ENCODE assay signal across 29 mouse cellular contexts in genomic region chr17:83764538-83764937, GRCm38 (mm10). TPM values are rescaled to one million over a fixed set of nuclear protein-coding genes. Genes with fewer than 3 reads are reported as not detected.
DNase-seq lines count a peak whose midpoint lies in the region; ATAC-seq and TF ChIP-seq lines count a peak whose summit lies in the region.
"Had no signal": no experiment of that assay in that cellular context is flagged by ENCODE, and none has a peak within 500 bp of the region (broad histone marks: within the 10 kb centered on the region; RNA-seq: fewer than 3 reads in every experiment).

No protein-coding gene starts in this region.

- no peaks in the 10 kb centered on the region for H3K27me3 ChIP-seq in spleen, adult 2 months (ENCODE audit: control insufficient read depth, insufficient read depth, low read length)
- H3K27me3 ChIP-seq in CH12.LX (replicated peaks), result no peaks in the 10 kb centered on the region
- no peaks in the 10 kb centered on the region for H3K27me3 ChIP-seq in liver, postnatal 0 days (ENCODE audit: insufficient read depth, low read length)
- H3K27me3 ChIP-seq: embryonic facial prominence, embryonic 13.5 days; forebrain, embryonic 12.5 days; forebrain, embryonic 15.5 days; heart, embryonic 13.5 days; hindbrain, embryonic 15.5 days had no signal

- no peak for TF ChIP-seq RAD21 in CH12.LX (IDR thresholded peaks at IDR 0.05; ENCODE audit: low read depth, low read length)

- H3K27ac ChIP-seq in spleen, adult 2 months (ENCODE audit: insufficient read depth, low read length), result peak overlapping the region; percentile 64
- H3K27ac ChIP-seq in CH12.LX (ENCODE audit: insufficient read depth, low read depth), result no peak overlapping the region
- H3K27ac ChIP-seq in liver, postnatal 0 days (ENCODE audit: low read depth), result no peak overlapping the region
- H3K27ac ChIP-seq: embryonic facial prominence, embryonic 10.5 days; embryonic facial prominence, embryonic 13.5 days; forebrain, embryonic 12.5 days; forebrain, embryonic 15.5 days; heart, adult 2 months; heart, embryonic 10.5 days; heart, embryonic 13.5 days; hindbrain, embryonic 15.5 days had no signal

- DNase-seq in spleen, adult 2 months (ENCODE audit: low read depth in 1 of 2, low spot score in 2 of 2), result peak in 1 of 2 experiments; percentile 27
- DNase-seq in spleen, postnatal 14 days (ENCODE audit: low spot score in 2 of 2), result no peak
- DNase-seq in CH12.LX (ENCODE audit: extremely low read depth), result peak; percentile 68
- DNase-seq in testis, postnatal 14 days (ENCODE audit: low spot score), result no peak
- no peak for DNase-seq in liver, postnatal 0 days
- DNase-seq: adrenal gland, postnatal 10 days; adrenal gland, postnatal 36 days; cerebellum, adult 11 months; cerebellum, adult 2 months; cerebellum, adult 9-11 months; cerebellum, postnatal 25 days; embryo, embryonic 11 days; gastrocnemius, postnatal 10 days; gastrocnemius, postnatal 36 days; heart, adult 2 months; heart, postnatal 14 days; heart, postnatal 4 days had no signal

- H3K9ac ChIP-seq in CH12.LX (ENCODE audit: insufficient read depth, low read depth), result no peak overlapping the region
- no peak overlapping the region for H3K9ac ChIP-seq in liver, postnatal 0 days (replicated peaks)
- H3K9ac ChIP-seq: embryonic facial prominence, embryonic 13.5 days; forebrain, embryonic 12.5 days; forebrain, embryonic 15.5 days; heart, embryonic 13.5 days; hindbrain, embryonic 15.5 days had no signal

- 0 out of 2 replicates have a peak, but pooled peaks have one; percentile 25 for TF ChIP-seq EP300 in CH12.LX (IDR thresholded peaks at IDR 0.05; ENCODE audit: low read length)
- no peak for TF ChIP-seq EP300 in liver, postnatal 0 days (IDR thresholded peaks at IDR 0.05; ENCODE audit: low read depth)

- H3K4me3 ChIP-seq in spleen, adult 2 months (ENCODE audit: extremely low read depth, insufficient read depth, insufficient read length), result no peak overlapping the region
- no peak overlapping the region for H3K4me3 ChIP-seq in CH12.LX (replicated peaks in 1 of 3; ENCODE audit: low read depth in 2 of 3, low read length in 2 of 3, poor library complexity in 1 of 3)
- no peak overlapping the region for H3K4me3 ChIP-seq in liver, postnatal 0 days (ENCODE audit: low read depth, low read length)
- H3K4me3 ChIP-seq: embryonic facial prominence, embryonic 10.5 days; embryonic facial prominence, embryonic 13.5 days; erythroblast, embryonic 14.5 days; forebrain, embryonic 12.5 days; forebrain, embryonic 15.5 days; heart, adult 2 months; heart, embryonic 10.5 days; heart, embryonic 13.5 days; hindbrain, embryonic 15.5 days had no signal

- no peak overlapping the region; the same call in 1 of the 2 replicates for H3K4me2 ChIP-seq in CH12.LX (ENCODE audit: insufficient read depth, low read depth, poor library complexity, severe bottlenecking)
- H3K4me2 ChIP-seq in liver, postnatal 0 days (ENCODE audit: low read depth, low read length), result no peak overlapping the region
- H3K4me2 ChIP-seq: embryonic facial prominence, embryonic 13.5 days; forebrain, embryonic 12.5 days; forebrain, embryonic 15.5 days; heart, embryonic 13.5 days; hindbrain, embryonic 15.5 days had no signal

- no peak for TF ChIP-seq CTCF in spleen, adult 2 months (IDR thresholded peaks at IDR 0.05; ENCODE audit: extremely low read depth, insufficient read depth, insufficient read length, insufficient replicate concordance)
- no peak for TF ChIP-seq CTCF in CH12.LX (conservative IDR thresholded peaks at IDR 0.05 in 1 of 2, IDR thresholded peaks at IDR 0.05 in 1 of 2; ENCODE audit: low read depth in 2 of 2, low read length in 2 of 2)
- no peak for TF ChIP-seq CTCF in liver, postnatal 0 days (IDR thresholded peaks at IDR 0.05; ENCODE audit: low read depth)

- no peaks in the 10 kb centered on the region for H3K79me2 ChIP-seq in CH12.LX (replicated peaks; ENCODE audit: control insufficient read depth, extremely low read depth, insufficient read depth, poor library complexity, severe bottlenecking)

- in situ Hi-C loops in CH12.LX (cut with MboI; ENCODE audit: low pct_ligation_motif_present, low pct_unique_long_range_greater_than_20kb, low sequenced_read_pairs), result no loop called here

- WGBS in spleen, adult 2 months, result 27% methylated on average over 4 of the region's 4 CpGs
- WGBS in liver, postnatal 0 days (ENCODE audit: insufficient replicate concordance), result 46% methylated on average over 4 of the region's 4 CpGs

- ATAC-seq in granulocyte monocyte progenitor cell, adult 5-6 weeks (replicated peaks; ENCODE audit: poor library complexity, severe bottlenecking), result peak; percentile 78
- peak; percentile 61 for ATAC-seq in neutrophil, adult 5-6 weeks (ENCODE audit: extremely low read depth, insufficient number of reproducible peaks, low FRiP score, poor library complexity, severe bottlenecking)
- no peak for ATAC-seq in cerebellum, adult (ENCODE audit: insufficient number of reproducible peaks, low FRiP score, low TSS enrichment)
- ATAC-seq in liver, postnatal 0 days, result no peak
- ATAC-seq: CD4-positive, CD25-positive, alpha-beta regulatory T cell, adult 4 months; forebrain, embryonic 15.5 days had no signal

- H3K36me3 ChIP-seq in spleen, adult 2 months (ENCODE audit: control insufficient read depth, insufficient read depth, low read length), result peaks cover 10% of the 10 kb centered on the region
- H3K36me3 ChIP-seq in CH12.LX (replicated peaks in 1 of 2; ENCODE audit: control insufficient read depth in 1 of 2, insufficient read depth in 1 of 2, low read length in 1 of 2), result peaks cover 27 to 70% of the 10 kb centered on the region in 2 experiments
- H3K36me3 ChIP-seq in liver, postnatal 0 days (replicated peaks; ENCODE audit: insufficient read depth, low read length), result peaks cover 36% of the 10 kb centered on the region

- TF ChIP-seq POLR2A in spleen, adult 2 months (IDR thresholded peaks at IDR 0.05; ENCODE audit: low read depth, low read length), result no peak
- no peak for TF ChIP-seq POLR2A in CH12.LX (IDR thresholded peaks at IDR 0.05; ENCODE audit: low read depth, low read length)

- H3K4me1 ChIP-seq in spleen, adult 2 months (ENCODE audit: control insufficient read depth, insufficient read depth, insufficient read length), result peaks cover 3% of the 10 kb centered on the region; the same call in 1 of the 2 replicates
- H3K4me1 ChIP-seq in CH12.LX (ENCODE audit: control insufficient read depth in 1 of 2, insufficient read depth in 2 of 2), result peaks cover 5 to 34% of the 10 kb centered on the region in 2 experiments
- no peaks in the 10 kb centered on the region for H3K4me1 ChIP-seq in liver, postnatal 0 days (ENCODE audit: insufficient read depth)
- H3K4me1 ChIP-seq: embryonic facial prominence, embryonic 10.5 days; embryonic facial prominence, embryonic 13.5 days; forebrain, embryonic 12.5 days; forebrain, embryonic 15.5 days; heart, embryonic 10.5 days; hindbrain, embryonic 15.5 days had no signal

- H3K9me3 ChIP-seq in CH12.LX (replicated peaks; ENCODE audit: low read length), result no peaks in the 10 kb centered on the region
- H3K9me3 ChIP-seq in liver, postnatal 0 days (ENCODE audit: low read length), result no peaks in the 10 kb centered on the region
- H3K9me3 ChIP-seq: embryonic facial prominence, embryonic 10.5 days; embryonic facial prominence, embryonic 13.5 days; forebrain, embryonic 12.5 days; forebrain, embryonic 15.5 days; heart, embryonic 10.5 days; heart, embryonic 13.5 days; hindbrain, embryonic 15.5 days had no signal

- dilution Hi-C loops in CH12.LX (cut with MboI; ENCODE audit: extremely low pct_ligation_motif_present, extremely low pct_unique_long_range_greater_than_20kb, low sequenced_read_pairs), result no loop called here

TF ChIP-seq in CH12.LX, 34 proteins besides CTCF, POLR2A, EP300 and RAD21:
- no peak for TF ChIP-seq TCF12 (IDR thresholded peaks at IDR 0.05; ENCODE audit: low read depth, low read length)
- TF ChIP-seq CHD2 (IDR thresholded peaks at IDR 0.05; ENCODE audit: low read length), result no peak
- peak; percentile 56; the same call in 1 of the 2 replicates for TF ChIP-seq ELF1 (IDR thresholded peaks at IDR 0.05; ENCODE audit: low read depth, low read length)
TF ChIP-seq in CH12.LX: peak in this region for 1.

RNA-seq across cellular contexts. Expression of gene Mta3, which starts 58.6 kb away (rescaled TPM):
- polyA plus RNA-seq in spleen, adult 2 months (2012; rRNA removed), result 30.5 and 45.5 TPM in 2 replicates
- total RNA-seq in CH12.LX (2012; rRNA removed) (24.7 and 31.1 TPM in 2 replicates), CH12.LX (2014; rRNA removed) (39.2 and 42.0 TPM in 2 replicates)
- 61.3 and 67.6 TPM in 2 replicates for polyA plus RNA-seq in CH12.LX (2012; ENCODE audit: insufficient read length, low read depth)
- 21.3 and 30.7 TPM in 2 replicates for total RNA-seq in granulocyte monocyte progenitor cell, adult 5-6 weeks (2014; fragmentation: Nextera tagmentation)
- 15.2 and 21.1 TPM in 2 replicates for total RNA-seq in granulocyte monocyte progenitor cell, adult 5-6 weeks (2017)
- 89.0 and 99.7 TPM in 2 replicates for total RNA-seq in neutrophil, adult 5-6 weeks (2017)
- polyA plus RNA-seq in liver, postnatal 0 days (2015; fragmentation: Nextera tagmentation; extraction: Ambion mirVana), result 26.1 and 28.1 TPM in 2 replicates

Comparison
In these comparisons a context has a peak if more than half of its experiments do, and no peak if none do; other contexts are left out.
1. ATAC-seq: peak in granulocyte monocyte progenitor cell, adult 5-6 weeks (single experiment) and neutrophil, adult 5-6 weeks (single experiment); none in cerebellum, adult (single experiment) and liver, postnatal 0 days (single experiment).